Mouse (Mus musculus) embryonic facial prominence, embryonic 10.5 days (tissue): ENCODE results near the gene Kcnk6. TPM values are rescaled to one million over a fixed set of nuclear protein-coding genes. Genes with fewer than 3 reads are reported as not detected.
A peak's percentile ranks its signal among the peaks of the same experiment; 100 is the strongest.
"Not testable (repeated sequence)": the region's sequence is repeated elsewhere in the genome, so short reads cannot be mapped to it uniquely, and the experiment has no call there.

Experiments
- DNase-seq: peaks from one replicate; pipeline ENCODE4 v3.0.0-alpha.2; 2017; ENCODE audit warnings: low spot score
- H3K27ac ChIP-seq: fragments of 300-500 bp; sonication (generic); replicated peaks from 2 replicates; pipeline ENCODE4 v1.5.1; 2016; ENCODE audit warnings: mild to moderate bottlenecking
- H3K27me3 ChIP-seq: fragments of 300-500 bp; sonication (generic); replicated peaks from 2 replicates; pipeline ENCODE4 v1.6.1; 2016; ENCODE audit warnings: low read depth, mild to moderate bottlenecking; ENCODE audit not compliant: poor library complexity, severe bottlenecking
- H3K36me3 ChIP-seq: fragments of 300-500 bp; sonication (generic); replicated peaks from 2 replicates; pipeline ENCODE4 v1.6.1; 2016; ENCODE audit warnings: mild to moderate bottlenecking, moderate library complexity
- H3K4me1 ChIP-seq: fragments of 300-500 bp; sonication (generic); 2 replicates; pipeline ENCODE4 v1.6.1; 2016
- H3K4me3 ChIP-seq: fragments of 300-500 bp; sonication (generic); 2 replicates; pipeline ENCODE4 v1.5.1; 2016; ENCODE audit warnings: mild to moderate bottlenecking, moderate library complexity
- H3K9me3 ChIP-seq: fragments of 300-500 bp; sonication (generic); 2 replicates; pipeline ENCODE4 v1.6.1; 2016; ENCODE audit warnings: mild to moderate bottlenecking
- WGBS: fragments of 180-500 bp; shearing (Covaris S2); methylation state at CpG from one replicate; pipeline ENCODE4 v1.1.7; 2016; 5-methylcytosine and 5-hydroxymethylcytosine counted together
- polyA plus RNA-seq: library from polyadenylated mRNA; unstranded; fragments of >200 nt; fragmentation: Nextera tagmentation; extraction: Ambion mirVana; gene quantifications from 2 replicates; pipeline ENCODE4 v1.2.1, GENCODE M21; 2016

Kcnk6 gene
- polyA plus RNA-seq, 1 experiment from 2014 or later: 0.74 TPM

DNA sequence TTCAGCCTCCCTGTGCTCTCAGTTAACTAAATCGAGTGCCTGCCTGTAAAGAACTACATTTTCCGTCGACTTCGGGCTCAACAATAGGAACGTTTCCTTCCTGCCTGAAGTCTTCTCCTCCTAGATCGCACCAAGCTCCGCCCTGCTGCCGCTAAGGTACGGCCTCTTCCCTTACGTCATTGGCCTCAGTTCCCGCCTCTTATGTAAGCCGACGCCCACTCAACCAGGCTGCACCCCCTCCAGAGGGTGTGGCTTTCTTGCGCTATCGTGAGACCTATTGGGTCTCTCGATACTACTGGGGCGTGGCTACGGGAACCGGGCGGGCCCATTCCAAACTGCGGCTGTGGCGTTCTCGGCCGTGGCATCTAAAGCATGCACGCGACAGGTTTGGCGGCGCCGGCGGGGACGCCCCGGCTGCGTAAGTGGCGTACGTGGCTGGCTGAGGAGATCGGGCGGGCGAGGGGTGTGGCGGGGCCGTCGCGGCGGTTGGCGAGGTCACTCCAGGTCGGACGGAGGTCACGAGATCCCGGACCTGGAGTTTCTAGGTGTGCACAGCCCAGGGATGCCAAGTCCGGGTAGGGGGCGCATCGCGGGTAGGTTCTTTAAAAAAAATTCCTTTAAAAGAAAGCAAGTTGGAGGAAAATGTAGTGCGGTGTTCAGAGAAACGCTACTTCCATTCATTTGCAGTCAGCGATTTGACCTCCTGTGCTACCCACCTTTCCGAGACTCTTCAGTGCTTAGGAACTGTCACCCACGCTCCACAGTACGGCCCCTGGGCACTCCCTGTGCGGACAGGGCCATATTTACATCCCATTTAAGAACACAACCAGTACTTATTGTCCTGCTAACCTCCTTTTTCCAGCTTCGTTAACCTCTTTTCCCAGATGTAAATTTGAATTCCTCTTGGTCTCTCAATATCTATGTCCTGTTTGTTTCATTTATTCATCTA lies 6.0 kb upstream of the Kcnk6 start, which contains the start of gene Yif1b:
Gene Yif1b, plus strand, starts transcription at position 311 of the 949 bp plus-strand sequence.
- Histone ChIP-seq H3K4me3 (peak within 1 kb of the TSS; percentile 78), H3K36me3 (peaks cover 8% of the 10 kb centered on the region; the same call in 1 of the 2 replicates), H3K27ac (peak within 1 kb of the TSS; percentile 87), H3K27me3 (peaks cover 13% of the 10 kb centered on the region), H3K4me1 (peaks cover 13% of the 10 kb centered on the region), H3K9me3 (no peaks in the 10 kb centered on the region)
- WGBS: under 1% methylated on average over 60 of the region's 60 CpGs
- DNase-seq: peak; percentile 99

GRCm38 (mm10) chr7:29237596-29237995 lies 5.3 kb upstream of the Kcnk6 start:
- H3K27me3 ChIP-seq: peaks cover 20% of the 10 kb centered on the region
- H3K4me3 ChIP-seq: peak overlapping the region; percentile 78
- H3K4me1 ChIP-seq: peaks cover 13% of the 10 kb centered on the region
- not testable (repeated sequence) for H3K36me3 ChIP-seq, DNase-seq, H3K9me3 ChIP-seq
- peak overlapping the region; percentile 87 for H3K27ac ChIP-seq
- 34% methylated on average over 6 of the region's 6 CpGs for WGBS

DNA sequence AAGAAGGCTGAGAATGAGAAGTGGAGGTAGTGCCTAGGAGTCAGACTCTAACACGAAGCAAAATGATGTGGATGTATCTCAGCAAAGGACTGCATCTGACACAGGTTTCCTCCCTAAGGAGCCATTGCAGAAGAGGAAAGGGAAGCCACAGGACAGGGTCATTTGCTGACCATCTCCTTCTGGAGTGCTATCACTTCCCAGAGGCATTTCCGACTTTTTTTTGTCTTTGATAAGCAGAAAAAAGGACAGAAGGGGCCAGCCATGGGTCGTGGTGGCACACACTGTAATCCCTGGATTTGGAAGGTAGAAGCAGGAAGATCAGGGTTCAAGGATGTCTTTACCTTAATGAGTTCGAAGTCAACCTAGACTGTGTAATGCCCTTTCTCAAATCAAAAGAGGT lies 4.3 kb upstream of the Kcnk6 start:
- Histone ChIP-seq H3K4me1 (peaks cover 22% of the 10 kb centered on the region), H3K36me3 (peaks cover 4% of the 10 kb centered on the region; the same call in 1 of the 2 replicates), H3K27me3 (peaks cover 30% of the 10 kb centered on the region), H3K27ac (no peak overlapping the region), H3K9me3 (no peaks in the 10 kb centered on the region), H3K4me3 (no peak overlapping the region)
- WGBS: 85% methylated on average over 4 of the region's 4 CpGs
- DNase-seq: no peak

GRCm38 (mm10) chr7:29234661-29235060 lies 2.3 kb upstream of the Kcnk6 start:
- no peak overlapping the region for H3K4me3 ChIP-seq
- no peak for DNase-seq
- H3K4me1 ChIP-seq: peaks cover 25% of the 10 kb centered on the region
- 72% methylated on average over 5 of the region's 5 CpGs for WGBS
- no peak overlapping the region for H3K27ac ChIP-seq
- H3K36me3 ChIP-seq: no peaks in the 10 kb centered on the region
- peaks cover 49% of the 10 kb centered on the region for H3K27me3 ChIP-seq
- H3K9me3 ChIP-seq: no peaks in the 10 kb centered on the region

DNA sequence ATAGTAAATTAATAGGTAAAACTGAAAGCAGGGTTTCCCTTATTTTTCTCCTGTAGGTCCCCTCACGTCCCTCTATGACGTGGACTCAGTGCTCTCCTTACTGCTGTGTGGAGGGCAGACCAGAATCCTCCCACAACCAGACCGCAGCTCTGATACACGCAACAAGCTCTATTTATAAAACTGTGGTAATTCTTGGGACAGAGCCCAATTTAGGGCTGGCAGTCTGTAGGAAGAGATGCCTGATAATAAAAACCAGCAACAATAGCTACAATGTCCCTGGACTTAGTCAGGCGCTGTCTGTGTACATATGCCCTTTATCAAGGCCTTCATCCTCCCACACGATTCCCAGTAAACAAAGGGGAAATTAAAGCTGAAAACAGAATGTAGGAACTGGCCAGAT lies 1.4 kb upstream of the Kcnk6 start:
- no peak overlapping the region for H3K4me3 ChIP-seq
- peaks cover 19% of the 10 kb centered on the region for H3K4me1 ChIP-seq
- DNase-seq: no peak
- peaks cover 56% of the 10 kb centered on the region for H3K27me3 ChIP-seq
- 85% methylated on average over 6 of the region's 6 CpGs for WGBS
- no peaks in the 10 kb centered on the region for H3K36me3 ChIP-seq
- H3K27ac ChIP-seq: no peak overlapping the region
- H3K9me3 ChIP-seq: no peaks in the 10 kb centered on the region

DNA sequence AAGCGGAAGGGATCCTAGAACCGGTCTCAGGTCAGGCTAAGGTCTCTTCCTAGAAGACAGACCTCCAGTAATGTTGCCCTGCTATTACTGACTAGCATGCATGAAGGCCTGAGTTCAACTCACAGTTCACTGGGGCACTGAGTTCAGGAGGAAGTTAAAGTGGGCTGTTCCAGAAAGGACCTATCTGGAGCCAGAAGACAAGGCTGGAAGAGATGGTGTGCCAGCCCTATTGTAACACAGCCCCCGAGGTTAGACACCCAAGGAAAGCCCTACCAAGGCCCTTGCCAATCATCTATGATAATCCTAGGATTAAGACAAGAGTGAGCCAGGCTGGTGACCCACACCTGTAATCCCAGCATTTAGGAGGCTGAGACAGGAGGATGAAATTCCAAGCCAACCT lies 798 bp downstream of the Kcnk6 start:
- peaks cover 17% of the 10 kb centered on the region for H3K4me1 ChIP-seq
- WGBS: 52% methylated on average over 3 of the region's 3 CpGs
- no peak overlapping the region for H3K27ac ChIP-seq
- peaks cover 56% of the 10 kb centered on the region for H3K27me3 ChIP-seq
- H3K9me3 ChIP-seq: no peaks in the 10 kb centered on the region
- DNase-seq: no peak
- no peaks in the 10 kb centered on the region for H3K36me3 ChIP-seq
- peak overlapping the region; percentile 70; the same call in 1 of the 2 replicates for H3K4me3 ChIP-seq

DNA sequence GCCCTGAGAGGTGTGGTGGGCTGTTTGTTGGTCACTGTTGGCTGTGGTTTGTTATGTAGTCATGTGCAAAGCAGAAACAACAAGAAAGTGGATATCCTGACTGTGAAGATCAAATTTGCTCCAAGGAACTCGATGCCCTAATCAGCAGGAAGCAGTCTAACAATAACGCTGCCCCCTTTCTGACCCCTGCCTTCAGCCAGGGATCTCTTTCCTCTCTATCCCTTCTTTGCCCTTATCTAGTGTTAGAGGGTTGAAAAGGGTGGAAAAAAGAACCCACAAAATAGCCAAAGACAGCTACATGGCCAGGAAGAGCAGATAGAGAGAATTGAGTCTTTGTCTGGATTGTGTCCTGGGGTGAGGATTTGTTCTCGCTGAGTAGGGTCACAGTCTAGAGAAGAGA lies 1.8 kb downstream of the Kcnk6 start:
- 22% methylated on average over 3 of the region's 3 CpGs for WGBS
- Histone ChIP-seq H3K4me1 (peaks cover 19% of the 10 kb centered on the region), H3K4me3 (no peak overlapping the region), H3K36me3 (no peaks in the 10 kb centered on the region), H3K27me3 (peaks cover 56% of the 10 kb centered on the region), H3K27ac (no peak overlapping the region), H3K9me3 (no peaks in the 10 kb centered on the region)
- no peak for DNase-seq

DNA sequence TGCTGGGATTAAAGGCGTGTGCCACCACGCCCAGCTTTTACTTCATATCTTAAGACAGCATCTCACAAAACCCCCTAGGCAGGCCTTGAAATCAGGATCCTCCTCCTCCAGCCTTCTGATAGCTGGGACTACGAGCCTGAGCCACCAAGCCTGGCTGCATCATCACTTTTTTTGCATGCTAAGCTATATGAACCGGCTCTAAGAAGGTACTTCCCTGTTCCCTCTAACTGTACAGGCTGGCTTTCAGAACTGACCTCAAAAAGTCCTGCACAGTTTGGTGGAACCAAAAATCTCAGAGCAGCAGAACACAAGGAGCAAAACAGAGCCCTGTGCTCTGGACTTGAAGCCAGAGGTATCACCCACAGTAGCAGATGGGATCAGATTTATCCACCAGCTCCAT lies 4.1 kb downstream of the Kcnk6 start:
- Histone ChIP-seq H3K9me3 (no peaks in the 10 kb centered on the region), H3K36me3 (no peaks in the 10 kb centered on the region), H3K27me3 (peaks cover 42% of the 10 kb centered on the region), H3K27ac (no peak overlapping the region), H3K4me1 (peaks cover 31% of the 10 kb centered on the region), H3K4me3 (no peak overlapping the region)
- no peak for DNase-seq
- 77% methylated on average over 4 of the region's 4 CpGs for WGBS

GRCm38 (mm10) chr7:29225520-29225919 lies 6.8 kb downstream of the Kcnk6 start:
- 70% methylated on average over 13 of the region's 13 CpGs for WGBS
- Histone ChIP-seq H3K27me3 (peaks cover 15% of the 10 kb centered on the region), H3K4me1 (peaks cover 19% of the 10 kb centered on the region), H3K27ac (peak overlapping the region; percentile 80), H3K4me3 (peak overlapping the region; percentile 51), H3K36me3 (no peaks in the 10 kb centered on the region), H3K9me3 (0 out of 2 replicates have a peak, but pooled peaks cover 3% of the 10 kb centered on the region)
- no peak for DNase-seq

- H3K4me3 ChIP-seq: peak overlapping the region; percentile 51
- no peaks in the 10 kb centered on the region for H3K36me3 ChIP-seq
- H3K27me3 ChIP-seq: peaks cover 9% of the 10 kb centered on the region
- H3K9me3 ChIP-seq: peaks cover 10% of the 10 kb centered on the region
- H3K4me1 ChIP-seq: peaks cover 16% of the 10 kb centered on the region
- peak overlapping the region; percentile 80 for H3K27ac ChIP-seq
- WGBS: 9% methylated on average over 16 of the region's 16 CpGs
- peak; percentile 76 for DNase-seq
These were observed 7.4 kb downstream of the Kcnk6 start for GRCm38 (mm10) chr7:29224756-29225394.

DNA sequence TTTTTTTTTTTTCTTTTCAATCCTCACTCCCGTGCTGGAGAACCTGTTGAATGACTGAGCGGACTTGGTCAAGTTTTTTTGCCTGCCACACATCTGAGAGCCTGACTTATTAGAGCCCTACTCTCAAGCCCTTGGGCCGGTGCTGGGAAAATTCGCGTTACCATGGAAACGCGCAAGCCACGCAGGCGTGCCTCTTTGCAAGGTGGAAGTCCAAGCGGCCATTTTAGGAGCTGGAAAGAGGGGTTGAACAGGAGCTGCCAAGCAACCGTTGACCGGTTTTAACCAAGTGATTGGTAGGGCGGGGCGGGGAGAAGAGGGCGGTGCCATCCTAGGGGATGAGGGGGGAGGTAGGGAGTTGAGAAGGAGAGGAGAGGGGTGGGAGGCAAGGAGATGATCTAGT lies 17.5 kb downstream of the Kcnk6 start:
- Histone ChIP-seq H3K4me1 (peaks cover 25% of the 10 kb centered on the region), H3K27ac (no peak overlapping the region), H3K27me3 (peaks cover 26% of the 10 kb centered on the region), H3K36me3 (no peaks in the 10 kb centered on the region), H3K9me3 (peaks cover 11% of the 10 kb centered on the region), H3K4me3 (no peak overlapping the region)
- DNase-seq: peak; percentile 30
- WGBS: 42% methylated on average over 15 of the region's 15 CpGs

GRCm38 (mm10) chr7:29214236-29214635 lies 18.1 kb downstream of the Kcnk6 start:
- H3K4me3 ChIP-seq: peak overlapping the region; percentile 48
- no peak for DNase-seq
- no peaks in the 10 kb centered on the region for H3K36me3 ChIP-seq
- peaks cover 26% of the 10 kb centered on the region for H3K27me3 ChIP-seq
- peaks cover 25% of the 10 kb centered on the region for H3K4me1 ChIP-seq
- peaks cover 5% of the 10 kb centered on the region for H3K9me3 ChIP-seq
- no peak overlapping the region for H3K27ac ChIP-seq
- 75% methylated on average over 2 of the region's 2 CpGs for WGBS
